Mouse (Mus musculus) E14TG2a.4 (cell line): Measurements from ENCODE around the gene Filip1l.

Experiments
- CTCF ChIP-seq: conservative IDR thresholded peaks from 2 replicates; pipeline ENCODE4 v1.5.1; 2014; ENCODE audit warnings: low read length
- POU5F1 ChIP-seq: IDR thresholded peaks from 2 replicates; pipeline ENCODE4 v1.6.1; 2014; ENCODE audit warnings: low read length, borderline replicate concordance

DNA sequence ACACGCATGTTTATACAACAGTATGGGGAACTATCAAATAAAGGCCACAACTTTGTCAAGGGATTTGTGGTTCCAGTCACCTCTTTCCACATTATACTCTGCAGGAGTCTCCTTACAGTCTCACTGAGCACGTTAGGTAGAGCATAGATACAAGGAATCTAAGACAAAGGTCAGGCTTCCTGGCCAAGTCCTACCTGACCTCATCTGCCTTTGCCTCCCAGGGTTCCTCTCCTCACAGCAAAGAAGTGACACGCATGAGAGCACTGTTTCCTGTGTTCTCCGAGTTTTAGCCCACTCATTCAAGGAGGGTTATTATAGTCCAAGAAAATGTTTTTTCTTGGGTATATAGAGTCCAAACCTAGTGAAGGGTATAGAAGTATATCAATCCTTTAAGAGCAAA lies 202.8 kb downstream of the Filip1l start:
- TF ChIP-seq CTCF (no peak), POU5F1 (no peak)
